Mouse (Mus musculus): ENCODE measurements at regions not wholly inside any gene's neighbourhood (a gene's known extent, or its start where the extent isn't known, plus 50 kb on each side); places are given as distances from the start of the nearest gene placed in this dataset.

GRCm38 (mm10) chr12:25355217-25355616, 258.3 kb upstream of the Id2 start:
- no peak overlapping the region for H3K27ac ChIP-seq
- no peak overlapping the region for H3K4me3 ChIP-seq
- no peak for DNase-seq (ENCODE audit: low spot score in 2 of 2)
- TF ChIP-seq CTCF (conservative IDR thresholded peaks at IDR 0.05) = peak; percentile 30

DNA sequence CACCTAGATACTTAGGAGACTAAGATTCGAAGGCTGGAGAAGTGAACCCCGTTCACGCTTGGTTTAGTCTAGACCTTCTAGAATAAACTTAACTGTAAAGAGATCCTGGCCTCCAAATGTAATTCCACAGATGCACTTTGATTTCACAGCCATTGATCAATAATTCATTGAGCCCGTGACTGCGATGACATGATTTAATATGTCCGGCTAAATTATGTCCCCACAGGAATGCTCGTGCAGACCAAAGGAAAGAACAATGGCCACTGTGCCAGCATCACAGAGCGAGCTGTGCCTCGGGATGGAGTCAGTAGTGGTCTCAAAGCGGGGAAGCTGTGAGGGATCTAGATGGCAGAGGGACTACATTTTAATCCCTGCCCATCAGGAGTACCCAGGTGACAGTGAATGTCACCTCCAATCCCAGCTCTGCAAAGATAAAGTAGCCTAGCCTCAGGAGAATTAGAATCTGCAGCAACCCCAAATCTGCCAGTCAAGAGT, 256.5 kb upstream of the Id2 start:
- DNase-seq (ENCODE audit: low spot score in 2 of 2) = no peak
- Histone ChIP-seq H3K4me3 (no peak overlapping the region), H3K27ac (no peak overlapping the region)
- TF ChIP-seq CTCF (conservative IDR thresholded peaks at IDR 0.05) = no peak

DNA sequence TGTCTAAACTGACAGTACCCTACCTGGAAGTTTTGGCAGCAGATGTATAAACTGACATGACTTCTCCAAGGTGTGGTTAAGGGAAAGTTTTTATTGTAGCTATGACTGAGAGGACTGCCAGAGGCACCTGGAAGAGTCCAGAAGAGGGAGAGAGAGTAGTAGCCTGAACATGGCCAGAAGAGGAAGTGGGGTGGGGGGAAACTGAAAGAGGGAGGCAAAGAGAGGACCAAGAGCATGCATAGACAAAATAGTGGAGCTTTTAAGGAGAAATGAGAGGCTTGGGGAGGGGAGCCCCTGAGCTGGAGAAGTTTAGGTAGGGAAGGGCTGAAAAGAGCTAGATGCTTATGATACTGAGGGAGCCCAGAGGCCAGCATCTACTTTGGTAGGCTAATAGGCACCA, 255.2 kb upstream of the Id2 start:
- no peak for TF ChIP-seq CTCF (conservative IDR thresholded peaks at IDR 0.05)
- no peak overlapping the region for H3K27ac ChIP-seq
- H3K4me3 ChIP-seq = no peak overlapping the region
- DNase-seq (ENCODE audit: low spot score in 2 of 2) = no peak

- peak overlapping the region; percentile 70; the same call in 1 of the 2 replicates for H3K27ac ChIP-seq
- peak in 1 of 2 experiments; percentile 40 for DNase-seq (ENCODE audit: low spot score in 2 of 2)
- TF ChIP-seq CTCF (conservative IDR thresholded peaks at IDR 0.05) = no peak
- H3K4me3 ChIP-seq = no peak overlapping the region; the same call in 1 of the 2 replicates
Observed at GRCm38 (mm10) chr12:25344354-25344753, 247.4 kb upstream of the Id2 start.

GRCm38 (mm10) chr12:25338771-25339170, 241.8 kb upstream of the Id2 start:
- Histone ChIP-seq H3K27ac (no peak overlapping the region), H3K4me3 (no peak overlapping the region)
- no peak for DNase-seq (ENCODE audit: low spot score in 2 of 2)
- TF ChIP-seq CTCF (conservative IDR thresholded peaks at IDR 0.05) = peak; percentile 29

- no peak for TF ChIP-seq CTCF (conservative IDR thresholded peaks at IDR 0.05)
- Histone ChIP-seq H3K4me3 (no peak overlapping the region), H3K27ac (no peak overlapping the region)
- no peak for DNase-seq (ENCODE audit: low spot score in 2 of 2)
Observed at GRCm38 (mm10) chr12:25335930-25336329, 239.0 kb upstream of the Id2 start.

GRCm38 (mm10) chr12:25335069-25335468, 238.1 kb upstream of the Id2 start:
- no peak overlapping the region for H3K4me3 ChIP-seq
- DNase-seq (ENCODE audit: low spot score in 2 of 2) = no peak
- no peak overlapping the region for H3K27ac ChIP-seq
- TF ChIP-seq CTCF (conservative IDR thresholded peaks at IDR 0.05) = no peak

DNA sequence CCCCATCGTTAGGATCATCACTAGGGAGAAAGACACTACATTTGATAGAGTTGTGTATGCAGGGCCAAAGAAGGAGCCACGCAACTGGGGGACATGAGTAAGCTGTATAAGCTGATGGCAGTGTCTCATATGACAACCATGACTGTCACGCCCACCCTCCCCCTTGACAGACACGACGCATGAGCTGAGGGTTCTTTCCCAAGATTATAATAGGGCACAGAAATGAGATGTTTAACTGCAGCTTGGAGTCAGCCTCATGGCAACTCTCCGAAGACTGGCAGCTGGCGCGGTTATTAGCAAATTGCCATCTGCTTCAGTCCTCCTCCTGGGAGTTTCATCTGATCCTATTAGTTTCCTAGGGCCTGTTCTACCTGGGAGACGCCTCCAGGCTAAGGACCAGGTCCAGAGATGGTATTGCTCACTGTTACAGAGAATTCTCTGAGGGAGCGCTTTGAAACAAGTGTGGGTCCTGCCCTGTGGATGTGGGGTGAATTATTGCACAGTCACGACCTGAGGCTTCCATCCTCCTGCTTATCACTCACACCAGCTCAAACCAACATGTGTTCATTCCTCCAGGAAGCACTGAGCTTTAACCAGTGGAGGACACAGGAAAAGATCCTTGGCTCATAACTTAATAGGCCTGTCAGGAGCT, 235.6 kb upstream of the Id2 start:
- H3K4me3 ChIP-seq = no peak overlapping the region
- TF ChIP-seq CTCF (conservative IDR thresholded peaks at IDR 0.05) = no peak
- H3K27ac ChIP-seq = no peak overlapping the region
- DNase-seq (ENCODE audit: low spot score in 2 of 2) = peak in 1 of 2 experiments; percentile 27

DNA sequence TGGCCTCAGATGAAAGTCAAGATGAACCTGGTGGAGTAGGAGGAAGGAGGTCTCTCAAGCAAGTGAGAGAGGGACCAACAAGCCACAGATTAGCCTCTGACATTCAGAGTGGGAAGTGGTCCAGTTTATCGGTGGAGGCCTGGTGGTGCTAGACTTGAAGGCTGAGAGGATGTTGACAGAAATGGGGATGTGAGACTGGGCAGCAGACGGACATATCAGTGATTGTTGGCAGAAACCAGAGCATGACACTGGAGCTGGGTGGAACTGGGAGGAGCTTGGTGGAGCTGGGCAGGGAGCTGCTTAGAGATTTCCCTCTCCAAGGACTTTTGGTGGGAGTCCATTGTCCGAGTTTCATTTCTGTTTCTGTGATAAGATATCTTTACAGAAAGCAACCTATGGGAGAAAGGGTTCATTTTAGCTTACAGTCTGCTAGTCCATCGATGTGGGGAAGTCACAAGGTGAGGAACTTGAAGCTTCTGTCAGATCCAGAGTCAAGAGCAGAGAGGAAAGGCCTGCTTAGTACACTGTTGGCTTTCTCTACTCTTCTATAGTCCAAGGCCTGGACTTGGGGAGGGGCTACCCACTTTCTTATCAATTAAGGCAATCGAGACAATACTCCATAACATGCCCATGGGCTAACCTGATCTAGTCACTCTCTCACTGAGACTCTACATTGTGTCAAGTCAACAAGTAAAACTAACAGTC, 233.2 kb upstream of the Id2 start:
- Histone ChIP-seq H3K4me3 (no peak overlapping the region), H3K27ac (no peak overlapping the region)
- DNase-seq (ENCODE audit: low spot score in 2 of 2) = no peak
- no peak for TF ChIP-seq CTCF (conservative IDR thresholded peaks at IDR 0.05)

- no peak for TF ChIP-seq CTCF (conservative IDR thresholded peaks at IDR 0.05)
- Histone ChIP-seq H3K4me3 (no peak overlapping the region), H3K27ac (no peak overlapping the region)
- DNase-seq (ENCODE audit: low spot score in 2 of 2) = no peak
Observed at GRCm38 (mm10) chr12:25325901-25326300, 229.0 kb upstream of the Id2 start.

DNA sequence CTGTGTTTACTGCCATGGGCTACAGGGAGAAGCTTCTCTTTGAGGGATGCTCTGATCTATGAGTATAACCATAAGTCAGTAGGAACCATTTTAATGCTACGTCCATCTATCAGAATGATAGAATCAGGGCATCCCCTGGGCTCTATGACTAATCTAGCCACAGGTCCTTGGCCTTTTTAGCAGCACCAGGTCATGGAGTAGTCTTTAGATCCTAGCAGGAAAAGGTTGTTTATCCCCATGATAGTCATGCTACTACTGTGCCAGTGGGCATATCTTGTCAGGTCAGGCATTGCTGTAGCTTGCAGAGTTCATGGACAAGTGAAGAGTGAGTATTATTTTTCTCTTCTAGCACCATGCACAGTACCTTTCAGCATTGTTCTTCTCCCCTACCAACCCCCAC, 226.2 kb upstream of the Id2 start:
- Histone ChIP-seq H3K4me3 (no peak overlapping the region), H3K27ac (no peak overlapping the region)
- DNase-seq (ENCODE audit: low spot score in 2 of 2) = no peak
- TF ChIP-seq CTCF (conservative IDR thresholded peaks at IDR 0.05) = no peak

GRCm38 (mm10) chr12:25320262-25320767, 223.4 kb upstream of the Id2 start:
- Histone ChIP-seq H3K27ac (no peak overlapping the region), H3K4me3 (no peak overlapping the region)
- DNase-seq (ENCODE audit: low spot score in 2 of 2) = no peak
- no peak for TF ChIP-seq CTCF (conservative IDR thresholded peaks at IDR 0.05)

DNA sequence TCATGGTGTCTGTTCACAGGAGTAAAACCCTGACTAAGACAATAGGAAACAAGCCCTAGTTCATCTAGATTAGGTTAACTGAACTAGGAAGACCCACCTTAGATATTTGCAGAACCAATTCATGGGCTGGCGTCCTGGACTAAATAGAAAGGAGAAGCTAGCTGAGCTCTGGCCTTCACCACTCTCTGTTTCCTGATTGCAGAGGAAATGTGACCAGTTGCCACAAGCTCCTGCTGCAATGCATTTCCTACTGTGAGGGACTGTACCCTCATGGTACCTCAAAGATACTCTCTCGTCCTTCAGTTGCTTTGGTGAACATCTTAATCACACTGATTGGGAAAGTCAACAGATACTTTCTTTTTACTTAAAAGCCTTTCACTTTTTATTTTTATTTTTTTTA, 222.9 kb upstream of the Id2 start:
- Histone ChIP-seq H3K27ac (no peak overlapping the region), H3K4me3 (no peak overlapping the region)
- TF ChIP-seq CTCF (conservative IDR thresholded peaks at IDR 0.05) = no peak
- DNase-seq (ENCODE audit: low spot score in 2 of 2) = no peak
